In genomic region chr1:42953482-42953822, GRCm38 (mm10) we compare ENCODE assay signal across 8 mouse cellular contexts. TPM values are rescaled to one million over a fixed set of nuclear protein-coding genes. Genes with fewer than 3 reads are reported as not detected.
DNase-seq lines count a peak whose midpoint lies in the region; ATAC-seq and TF ChIP-seq lines count a peak whose summit lies in the region.

No protein-coding gene starts in this region.

- H3K27me3 ChIP-seq in spleen, adult 2 months (ENCODE audit: control insufficient read depth, insufficient read depth, low read length), result peaks cover 9% of the 10 kb centered on the region
- H3K27me3 ChIP-seq in limb, embryonic 12.5 days, result no peaks in the 10 kb centered on the region
- H3K27me3 ChIP-seq in stomach, postnatal 0 days (ENCODE audit: control insufficient read depth, insufficient read depth, low read length), result no peaks in the 10 kb centered on the region

- peaks cover 4% of the 10 kb centered on the region for H3K4me1 ChIP-seq in spleen, adult 2 months (ENCODE audit: control insufficient read depth, insufficient read depth, insufficient read length)
- H3K4me1 ChIP-seq in limb, embryonic 12.5 days (replicated peaks), result peaks cover 3% of the 10 kb centered on the region
- no peaks in the 10 kb centered on the region for H3K4me1 ChIP-seq in stomach, postnatal 0 days (replicated peaks; ENCODE audit: control insufficient read depth, insufficient read depth)

- TF ChIP-seq POLR2A in spleen, adult 2 months (IDR thresholded peaks at IDR 0.05; ENCODE audit: low read depth, low read length), result no peak

- WGBS in spleen, adult 2 months, result 3% methylated on average over 16 of the region's 16 CpGs
- 1% methylated on average over 16 of the region's 16 CpGs for WGBS in limb, embryonic 12.5 days
- under 1% methylated on average over 15 of the region's 16 CpGs for WGBS in stomach, postnatal 0 days

- H3K36me3 ChIP-seq in spleen, adult 2 months (ENCODE audit: control insufficient read depth, insufficient read depth, low read length), result no peaks in the 10 kb centered on the region
- no peaks in the 10 kb centered on the region for H3K36me3 ChIP-seq in limb, embryonic 12.5 days
- no peaks in the 10 kb centered on the region for H3K36me3 ChIP-seq in stomach, postnatal 0 days (ENCODE audit: control insufficient read depth, insufficient read depth, low read length)

- no peak overlapping the region for H3K27ac ChIP-seq in spleen, adult 2 months (ENCODE audit: insufficient read depth, low read length)
- peak overlapping the region; percentile 75; the same call in 1 of the 2 replicates for H3K27ac ChIP-seq in limb, embryonic 12.5 days
- H3K27ac ChIP-seq in stomach, postnatal 0 days (replicated peaks), result 0 out of 2 replicates have a peak overlapping the region, but pooled peaks have one; percentile 65

- H3K4me3 ChIP-seq in spleen, adult 2 months (ENCODE audit: extremely low read depth, insufficient read depth, insufficient read length), result peak overlapping the region; percentile 26; the same call in 1 of the 2 replicates
- peak overlapping the region; percentile 82 for H3K4me3 ChIP-seq in limb, embryonic 12.5 days (replicated peaks)
- H3K4me3 ChIP-seq in stomach, postnatal 0 days (ENCODE audit: low read depth, low read length), result peak overlapping the region; percentile 67

- H3K9me3 ChIP-seq in limb, embryonic 12.5 days, result no peaks in the 10 kb centered on the region
- no peaks in the 10 kb centered on the region for H3K9me3 ChIP-seq in stomach, postnatal 0 days (ENCODE audit: control insufficient read depth, low read length)

- peak; percentile 24 for DNase-seq in embryo, embryonic 10 days (ENCODE audit: low spot score)
- DNase-seq in embryo, embryonic 10.5 days (ENCODE audit: low spot score), result no peak
- no peak for DNase-seq in spleen, adult 2 months (ENCODE audit: low read depth in 1 of 2, low spot score in 2 of 2)
- no peak for DNase-seq in spleen, adult 12 weeks (ENCODE audit: low spot score)
- DNase-seq in stomach, postnatal 0 days (ENCODE audit: low spot score), result no peak
- DNase-seq in cerebellum, adult 9-11 months, result no peak
- DNase-seq in frontal cortex, postnatal 14 days (ENCODE audit: low spot score in 2 of 2), result no peak

- peak overlapping the region; percentile 67 for H3K4me2 ChIP-seq in limb, embryonic 12.5 days
- H3K4me2 ChIP-seq in stomach, postnatal 0 days (replicated peaks; ENCODE audit: low read depth), result peak overlapping the region; percentile 86

- TF ChIP-seq CTCF in spleen, adult 2 months (IDR thresholded peaks at IDR 0.05; ENCODE audit: extremely low read depth, insufficient read depth, insufficient read length, insufficient replicate concordance), result no peak
- no peak for TF ChIP-seq CTCF in stomach, postnatal 0 days (IDR thresholded peaks at IDR 0.05; ENCODE audit: low read depth)

- TF ChIP-seq EP300 in stomach, postnatal 0 days (optimal IDR thresholded peaks at IDR 0.05), result no peak

- ATAC-seq in limb, embryonic 12.5 days (ENCODE audit: insufficient number of reproducible peaks, insufficient read depth, low FRiP score, low TSS enrichment, low read depth), result no peak; the same call in 1 of the 2 replicates
- 0 out of 2 replicates have a peak, but pooled peaks have one; percentile 2 for ATAC-seq in stomach, postnatal 0 days (ENCODE audit: low FRiP score, low TSS enrichment)

- H3K9ac ChIP-seq in limb, embryonic 12.5 days (replicated peaks), result peak overlapping the region; percentile 95
- H3K9ac ChIP-seq in stomach, postnatal 0 days (ENCODE audit: low read length), result peak overlapping the region; percentile 69

RNA-seq across cellular contexts. Expression of gene Gpr45, which starts 0.8 kb away (rescaled TPM):
- polyA plus RNA-seq in spleen, adult 2 months (2012; rRNA removed), result 0.29 and 0.33 TPM in 2 replicates
- 12.0 and 13.8 TPM in 2 replicates for polyA plus RNA-seq in limb, embryonic 12.5 days (2016; fragmentation: Nextera tagmentation; extraction: Ambion mirVana)
- polyA plus RNA-seq in stomach, postnatal 0 days (2015; fragmentation: Nextera tagmentation; extraction: Ambion mirVana), result 6.3 and 6.7 TPM in 2 replicates

Comparison
In these comparisons a context has a peak if more than half of its experiments do, and no peak if none do; other contexts are left out.
1. H3K4me3 ChIP-seq: peak in every context shown above with its lines; median percentile 82 in limb, embryonic 12.5 days; 67 in stomach, postnatal 0 days; 26 in spleen, adult 2 months.